Mouse (Mus musculus) brain, embryonic 14.5 days (tissue): ENCODE results near the gene Trappc10.

Experiments
- CTCF ChIP-seq: fragments of 200-500 bp; IDR thresholded peaks from 2 replicates; pipeline ENCODE4 v1.5.1; 2012; ENCODE audit warnings: inconsistent platforms, mild to moderate bottlenecking, moderate library complexity, borderline replicate concordance; ENCODE audit not compliant: insufficient read depth, insufficient read length; ENCODE audit errors: extremely low read depth
- POLR2A ChIP-seq: fragments of 200-500 bp; IDR thresholded peaks from 2 replicates; pipeline ENCODE4 v1.6.1; 2012; ENCODE audit warnings: mild to moderate bottlenecking, inconsistent platforms, borderline replicate concordance; ENCODE audit not compliant: poor library complexity, insufficient read depth, insufficient read length, severe bottlenecking; ENCODE audit errors: extremely low read depth

DNA sequence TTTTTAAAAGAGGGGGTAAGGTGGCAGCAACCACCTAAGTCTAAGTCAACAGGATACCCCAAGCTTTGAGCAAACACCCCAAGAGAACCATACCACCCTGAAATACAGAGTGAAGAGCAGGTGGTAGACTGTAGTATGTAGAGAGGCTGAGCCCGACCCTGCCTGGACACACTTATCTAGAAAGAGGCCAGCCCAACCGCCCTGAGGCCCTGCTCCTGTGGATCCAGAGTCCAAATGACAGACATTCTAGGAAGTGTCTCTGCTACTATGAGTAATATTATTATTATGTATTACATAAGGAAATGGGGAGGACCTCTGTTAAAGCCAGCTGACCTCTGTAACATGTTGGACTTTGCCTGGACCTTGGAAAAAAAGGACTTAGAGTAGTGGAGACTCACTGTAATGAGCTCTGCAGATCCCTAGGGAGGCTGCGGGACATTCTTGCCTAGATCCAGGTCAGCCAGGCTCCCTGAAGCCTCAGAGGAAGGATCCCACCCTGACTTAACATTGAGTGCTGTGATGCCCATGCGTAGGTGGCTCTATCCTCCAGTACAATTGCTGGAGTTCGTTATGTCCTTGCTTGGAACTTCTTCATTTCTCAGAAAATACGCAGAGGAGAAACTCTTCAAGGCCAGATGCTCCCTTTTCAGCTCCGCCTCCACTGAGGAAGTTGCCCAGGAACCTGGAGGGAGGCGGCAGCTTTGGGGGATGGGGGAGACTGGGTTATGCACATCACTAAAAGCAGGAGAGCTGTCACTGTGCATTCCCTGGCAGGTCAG lies 100.5 kb downstream of the Trappc10 start:
- no peak for TF ChIP-seq CTCF
- no peak for TF ChIP-seq POLR2A
